Mouse (Mus musculus) liver, embryonic 15.5 days (tissue): Measurements from ENCODE around the gene Fam178b. TPM values are rescaled to one million over a fixed set of nuclear protein-coding genes. Genes with fewer than 3 reads are reported as not detected.

Experiments used
- ATAC-seq: fragments of 200-750 bp; cut with Nextera tagmentation; 2 replicates; pipeline ENCODE4 v1.8.0; 2017; ENCODE audit warnings: moderate number of reproducible peaks, mild to moderate bottlenecking, moderate library complexity; ENCODE audit not compliant: insufficient read depth
- H3K27ac ChIP-seq: fragments of 300-500 bp; sonication (generic); replicated peaks from 2 replicates; pipeline ENCODE4 v1.5.1; 2015; ENCODE audit warnings: mild to moderate bottlenecking, inconsistent platforms
- H3K27me3 ChIP-seq: fragments of 300-500 bp; sonication (generic); 2 replicates; pipeline ENCODE4 v1.6.1; 2015; ENCODE audit warnings: mild to moderate bottlenecking, inconsistent platforms
- H3K36me3 ChIP-seq: fragments of 300-500 bp; sonication (generic); replicated peaks from 2 replicates; pipeline ENCODE4 v1.6.1; 2015; ENCODE audit warnings: moderate library complexity, mild to moderate bottlenecking, inconsistent platforms
- H3K4me1 ChIP-seq: fragments of 300-500 bp; sonication (generic); replicated peaks from 2 replicates; pipeline ENCODE4 v1.6.1; 2015; ENCODE audit warnings: inconsistent platforms
- H3K4me2 ChIP-seq: fragments of 300-500 bp; sonication (generic); 2 replicates; pipeline ENCODE4 v1.6.1; 2015; ENCODE audit warnings: moderate library complexity, mild to moderate bottlenecking, inconsistent platforms
- H3K4me3 ChIP-seq: fragments of 300-500 bp; sonication (generic); replicated peaks from 2 replicates; pipeline ENCODE4 v1.5.1; 2015; ENCODE audit warnings: mild to moderate bottlenecking, inconsistent platforms
- H3K9ac ChIP-seq: fragments of 300-500 bp; sonication (generic); 2 replicates; pipeline ENCODE4 v1.6.1; 2015; ENCODE audit warnings: moderate library complexity, mild to moderate bottlenecking, inconsistent platforms
- H3K9me3 ChIP-seq: fragments of 300-500 bp; sonication (generic); replicated peaks from 2 replicates; pipeline ENCODE4 v1.6.1; 2016; ENCODE audit warnings: inconsistent platforms
- WGBS: fragments of 180-500 bp; shearing (Covaris S2); methylation state at CpG from one replicate; pipeline ENCODE4 v1.1.7; 2015; ENCODE audit warnings: mixed read lengths; ENCODE audit not compliant: insufficient replicate concordance; 5-methylcytosine and 5-hydroxymethylcytosine counted together
- polyA plus RNA-seq: library from polyadenylated mRNA; unstranded; fragments of >200 nt; fragmentation: Nextera tagmentation; extraction: Ambion mirVana; gene quantifications from 2 replicates; pipeline ENCODE4 v1.2.1, GENCODE M21; 2015

Gene Fam178b
- polyA plus RNA-seq, 1 experiment from 2014 or later: 0.15 TPM

- Histone ChIP-seq H3K36me3 (no peaks in the 10 kb centered on the region), H3K9ac (no peak overlapping the region), H3K27ac (no peak overlapping the region), H3K4me3 (no peak overlapping the region), H3K27me3 (no peaks in the 10 kb centered on the region; the same call in 1 of the 2 replicates), H3K4me2 (no peak overlapping the region), H3K4me1 (peaks cover 19% of the 10 kb centered on the region), H3K9me3 (no peaks in the 10 kb centered on the region)
- WGBS: 59% methylated on average over 8 of the region's 8 CpGs
- ATAC-seq: no peak
Measured at GRCm38 (mm10) chr1:36583408-36584116, 99.4 kb downstream of the Fam178b start.

GRCm38 (mm10) chr1:36582211-36582610, 100.8 kb downstream of the Fam178b start:
- no peak overlapping the region for H3K27ac ChIP-seq

DNA sequence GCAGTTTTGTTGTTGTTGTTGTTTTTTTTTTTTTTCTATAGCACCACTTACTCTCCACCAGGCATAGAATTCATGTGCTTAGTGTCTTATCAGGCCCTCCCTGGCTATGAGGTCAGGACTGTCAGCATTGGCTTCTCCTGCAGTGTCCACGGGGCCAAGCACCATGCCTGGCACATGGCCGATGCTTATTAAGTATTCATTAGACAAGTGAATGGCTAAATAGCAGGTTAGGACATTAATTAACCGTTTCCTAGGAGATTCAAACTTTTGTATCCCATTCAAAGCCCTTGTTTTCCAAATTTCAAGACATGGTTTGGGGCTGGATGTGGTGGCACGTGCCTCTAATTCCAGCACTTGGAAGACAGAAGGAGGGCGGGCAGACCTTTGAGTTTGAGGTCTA, 101.7 kb downstream of the Fam178b start:
- no peak for ATAC-seq
- Histone ChIP-seq H3K36me3 (no peaks in the 10 kb centered on the region), H3K27ac (no peak overlapping the region), H3K4me1 (peaks cover 22% of the 10 kb centered on the region), H3K4me3 (no peak overlapping the region), H3K9me3 (no peaks in the 10 kb centered on the region), H3K4me2 (peak overlapping the region; percentile 61; the same call in 1 of the 2 replicates), H3K9ac (no peak overlapping the region), H3K27me3 (no peaks in the 10 kb centered on the region; the same call in 1 of the 2 replicates)
- 51% methylated on average over 5 of the region's 5 CpGs for WGBS

More at GRCm38 (mm10) chr1:36582211-36582610, 100.8 kb downstream of the Fam178b start:
- Histone ChIP-seq H3K4me1 (peaks cover 19% of the 10 kb centered on the region), H3K9ac (no peak overlapping the region), H3K4me3 (no peak overlapping the region), H3K36me3 (no peaks in the 10 kb centered on the region), H3K9me3 (no peaks in the 10 kb centered on the region), H3K4me2 (no peak overlapping the region), H3K27me3 (no peaks in the 10 kb centered on the region; the same call in 1 of the 2 replicates)
- no peak for ATAC-seq
- WGBS: 47% methylated on average over 8 of the region's 8 CpGs

DNA sequence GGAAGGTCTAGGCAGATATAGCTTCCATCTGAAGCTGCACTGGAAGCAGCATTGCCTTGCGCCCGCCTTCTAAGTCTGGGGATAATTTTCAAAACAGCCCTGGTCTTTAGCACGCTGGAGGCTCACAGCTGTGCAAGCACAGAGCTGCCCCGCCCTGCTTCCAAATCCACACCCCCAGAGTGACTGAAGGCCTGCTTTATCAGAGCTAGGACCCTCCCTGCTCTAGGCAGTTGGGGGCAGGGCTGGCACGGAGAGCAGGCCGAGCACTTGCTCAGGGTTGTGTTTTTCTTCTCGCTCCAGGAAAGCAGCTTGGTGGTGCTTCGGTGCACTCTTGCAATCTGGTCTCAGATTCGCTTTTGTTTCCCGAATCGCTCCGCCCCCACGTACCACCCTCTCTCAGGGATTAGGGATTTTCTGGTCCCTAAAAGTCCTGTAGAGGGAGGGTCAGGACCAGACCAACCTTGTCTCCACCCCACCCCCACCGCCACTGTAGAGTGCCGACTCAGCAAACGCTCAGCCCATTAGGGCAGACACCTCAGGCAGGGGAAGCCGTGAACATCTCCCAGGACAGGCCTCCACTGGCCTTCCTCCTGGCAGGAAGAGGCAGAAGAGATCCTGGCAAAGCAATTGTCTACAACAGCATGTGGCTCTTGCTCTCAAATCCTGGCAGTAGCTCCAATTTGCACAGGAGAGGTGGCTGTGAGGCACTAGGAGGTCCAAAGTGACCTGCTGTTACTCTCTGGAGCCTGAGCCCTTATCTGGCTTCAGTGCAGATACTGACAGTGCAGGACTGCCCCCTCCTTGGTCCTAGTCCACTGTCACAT, 102.4 kb downstream of the Fam178b start:
- Histone ChIP-seq H3K4me2 (peak overlapping the region; percentile 61), H3K4me1 (peaks cover 28% of the 10 kb centered on the region), H3K27me3 (no peaks in the 10 kb centered on the region; the same call in 1 of the 2 replicates), H3K27ac (0 out of 2 replicates have a peak overlapping the region, but pooled peaks have one; percentile 38), H3K36me3 (no peaks in the 10 kb centered on the region), H3K9ac (peak overlapping the region; percentile 6; the same call in 1 of the 2 replicates), H3K9me3 (no peaks in the 10 kb centered on the region), H3K4me3 (peak overlapping the region; percentile 33)
- WGBS: 8% methylated on average over 17 of the region's 17 CpGs
- peak; percentile 87 for ATAC-seq

DNA sequence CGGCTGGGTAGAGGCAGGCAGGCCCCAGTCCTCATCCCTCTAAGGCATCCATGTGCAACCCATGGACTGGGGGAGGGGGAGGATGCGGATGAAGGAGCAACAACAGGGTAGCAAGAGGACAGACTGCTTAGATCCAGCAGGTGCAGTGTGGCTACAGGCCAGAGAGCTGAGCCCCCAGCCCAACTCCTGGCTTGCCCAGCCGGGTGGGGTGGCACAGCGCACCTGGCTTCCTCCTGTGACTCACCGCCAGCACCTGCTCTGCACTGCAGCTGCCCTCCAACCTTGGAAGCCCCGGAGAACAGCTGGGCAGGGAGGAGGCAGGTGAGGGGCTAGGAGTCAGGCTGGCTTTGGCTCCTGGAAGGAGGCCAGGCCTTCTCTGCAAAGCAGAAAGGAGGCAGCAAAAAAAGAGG, 103.0 kb downstream of the Fam178b start:
- 54% methylated on average over 6 of the region's 6 CpGs for WGBS
- no peak for ATAC-seq
- H3K9ac ChIP-seq: no peak overlapping the region

DNA sequence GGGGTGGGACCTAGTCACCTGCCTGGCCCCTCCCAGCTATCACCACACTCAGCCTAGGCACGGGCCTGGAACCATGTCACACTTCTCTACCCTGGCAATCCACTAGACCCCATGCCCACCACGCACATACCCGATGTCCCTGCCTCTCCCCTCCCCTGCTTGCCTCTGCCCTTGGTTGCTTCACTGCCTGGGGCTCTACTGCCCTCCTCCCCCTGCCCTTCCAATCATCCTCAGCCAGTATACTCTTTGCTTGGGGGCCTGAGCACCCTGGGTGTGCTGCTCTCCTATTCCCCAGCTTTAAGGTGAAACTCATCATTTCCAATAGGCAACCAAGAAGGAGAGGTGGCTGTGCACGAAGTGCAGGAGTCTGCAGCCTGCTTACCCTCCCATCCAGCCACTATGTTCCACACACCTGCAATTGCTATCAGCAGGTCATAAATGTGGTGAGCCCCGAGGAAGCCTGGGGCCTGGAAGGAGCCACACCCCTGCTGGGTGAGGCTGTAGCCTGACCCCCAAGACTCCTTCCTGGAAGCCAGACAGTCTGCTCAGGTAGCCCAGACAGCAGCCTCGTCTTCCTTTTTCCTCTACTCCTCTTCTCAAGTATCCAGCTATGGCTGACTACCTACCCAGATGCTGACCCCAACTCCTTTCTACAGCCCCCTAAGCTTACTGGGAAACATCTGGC, 105.8 kb downstream of the Fam178b start:
- H3K4me3 ChIP-seq: no peak overlapping the region
- 46% methylated on average over 6 of the region's 6 CpGs for WGBS
- H3K9me3 ChIP-seq: no peaks in the 10 kb centered on the region
- no peaks in the 10 kb centered on the region; the same call in 1 of the 2 replicates for H3K27me3 ChIP-seq
- H3K27ac ChIP-seq: no peak overlapping the region
- H3K9ac ChIP-seq: no peak overlapping the region
- H3K4me2 ChIP-seq: no peak overlapping the region
- ATAC-seq: no peak
- H3K4me1 ChIP-seq: peaks cover 33% of the 10 kb centered on the region
- H3K36me3 ChIP-seq: no peaks in the 10 kb centered on the region

More for the DNA sequence above, 103.0 kb downstream of the Fam178b start:
- Histone ChIP-seq H3K27ac (no peak overlapping the region), H3K4me3 (peak overlapping the region; percentile 33; the same call in 1 of the 2 replicates), H3K9me3 (no peaks in the 10 kb centered on the region), H3K27me3 (no peaks in the 10 kb centered on the region; the same call in 1 of the 2 replicates), H3K4me1 (peaks cover 33% of the 10 kb centered on the region), H3K36me3 (no peaks in the 10 kb centered on the region), H3K4me2 (peak overlapping the region; percentile 61)

DNA sequence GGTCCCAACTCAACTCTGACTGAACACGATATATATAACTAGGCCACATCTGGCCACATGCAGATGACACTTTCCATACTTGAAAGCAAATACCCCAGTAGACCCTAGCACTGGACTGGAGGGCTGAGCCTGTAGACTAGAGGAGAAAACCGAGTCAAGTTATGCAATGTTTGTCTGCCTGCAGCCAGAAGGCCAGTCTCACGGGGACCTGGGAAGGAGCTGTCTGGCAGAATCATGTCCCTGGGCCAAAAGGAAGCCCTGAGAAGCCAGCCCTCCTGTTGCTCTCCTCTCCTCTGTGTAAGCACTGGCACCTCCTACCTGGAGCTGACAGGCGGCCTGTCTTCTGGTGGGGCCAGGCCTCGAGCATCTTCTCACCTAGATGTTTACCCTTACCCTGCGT, 107.6 kb downstream of the Fam178b start:
- H3K4me3 ChIP-seq: no peak overlapping the region
- H3K4me1 ChIP-seq: peaks cover 23% of the 10 kb centered on the region
- no peak for ATAC-seq
- H3K4me2 ChIP-seq: no peak overlapping the region
- no peaks in the 10 kb centered on the region for H3K36me3 ChIP-seq
- H3K27ac ChIP-seq: no peak overlapping the region
- no peak overlapping the region for H3K9ac ChIP-seq
- no peaks in the 10 kb centered on the region for H3K27me3 ChIP-seq
- no peaks in the 10 kb centered on the region for H3K9me3 ChIP-seq
- 54% methylated on average over 6 of the region's 6 CpGs for WGBS

DNA sequence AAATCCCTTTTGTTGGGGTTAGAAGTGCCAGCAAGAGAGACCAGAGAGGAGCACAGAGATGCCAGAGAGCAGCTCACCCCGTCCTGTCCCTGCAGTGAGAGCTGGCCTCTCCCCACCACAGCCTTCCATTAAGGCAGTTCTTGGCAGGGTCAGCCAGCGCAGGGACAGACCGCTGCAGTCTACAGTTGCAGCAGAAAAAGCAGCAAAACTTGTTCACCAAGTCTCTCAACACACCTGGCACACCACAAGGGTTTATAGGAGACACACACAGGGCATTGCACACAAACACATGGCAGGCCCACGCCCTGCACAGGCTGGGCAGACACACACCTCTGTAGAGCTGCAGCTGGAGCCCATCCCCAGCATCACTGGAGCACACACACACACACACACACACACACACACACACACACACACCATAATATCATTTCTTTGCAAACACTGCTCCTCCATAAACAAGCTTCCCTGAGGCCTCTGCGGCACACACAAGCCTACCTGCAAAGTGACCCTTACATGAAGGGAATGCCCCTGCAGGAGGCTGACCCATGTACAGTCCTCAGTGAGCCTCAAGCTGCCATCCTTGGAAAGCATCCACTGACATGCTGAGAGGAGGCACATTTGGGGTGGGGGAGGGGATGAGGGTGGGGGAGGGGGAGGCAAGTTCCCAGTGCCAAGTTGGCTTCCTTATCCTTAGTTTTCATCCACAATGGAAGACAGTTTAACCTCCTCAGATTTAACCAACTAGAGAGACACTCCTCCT, 108.6 kb downstream of the Fam178b start:
- WGBS: 68% methylated on average over 5 of the region's 5 CpGs
- no peak overlapping the region for H3K9ac ChIP-seq
- H3K9me3 ChIP-seq: no peaks in the 10 kb centered on the region
- H3K27ac ChIP-seq: no peak overlapping the region
- no peaks in the 10 kb centered on the region for H3K36me3 ChIP-seq
- peaks cover 18% of the 10 kb centered on the region; the same call in 1 of the 2 replicates for H3K4me1 ChIP-seq
- H3K27me3 ChIP-seq: no peaks in the 10 kb centered on the region
- no peak overlapping the region for H3K4me3 ChIP-seq
- no peak overlapping the region for H3K4me2 ChIP-seq
- ATAC-seq: no peak

DNA sequence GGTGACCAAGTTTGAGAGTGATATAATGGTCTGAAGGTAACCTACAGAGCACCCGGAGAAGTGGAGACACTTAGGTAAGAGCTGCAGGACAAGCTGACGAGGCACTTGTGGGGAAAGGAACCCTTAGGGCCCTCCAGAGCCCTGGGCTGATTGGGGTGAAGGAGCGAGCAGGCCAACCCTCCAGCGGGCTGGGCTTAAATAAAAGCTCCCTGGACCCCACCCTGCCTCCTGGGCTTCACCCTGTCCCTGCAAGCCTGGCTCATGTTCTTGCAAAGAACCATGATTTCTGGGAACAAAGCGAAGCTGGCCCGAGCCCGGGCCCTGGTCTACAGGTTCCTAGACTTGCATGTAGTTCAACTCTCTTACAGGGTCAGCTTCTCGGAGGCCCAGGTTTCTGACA, 109.5 kb downstream of the Fam178b start:
- no peak overlapping the region for H3K9ac ChIP-seq
- no peak overlapping the region for H3K4me2 ChIP-seq
- H3K9me3 ChIP-seq: no peaks in the 10 kb centered on the region
- H3K4me3 ChIP-seq: no peak overlapping the region
- no peaks in the 10 kb centered on the region for H3K27me3 ChIP-seq
- ATAC-seq: no peak
- 62% methylated on average over 8 of the region's 8 CpGs for WGBS
- H3K27ac ChIP-seq: no peak overlapping the region
- H3K4me1 ChIP-seq: peaks cover 21% of the 10 kb centered on the region; the same call in 1 of the 2 replicates
- H3K36me3 ChIP-seq: no peaks in the 10 kb centered on the region

DNA sequence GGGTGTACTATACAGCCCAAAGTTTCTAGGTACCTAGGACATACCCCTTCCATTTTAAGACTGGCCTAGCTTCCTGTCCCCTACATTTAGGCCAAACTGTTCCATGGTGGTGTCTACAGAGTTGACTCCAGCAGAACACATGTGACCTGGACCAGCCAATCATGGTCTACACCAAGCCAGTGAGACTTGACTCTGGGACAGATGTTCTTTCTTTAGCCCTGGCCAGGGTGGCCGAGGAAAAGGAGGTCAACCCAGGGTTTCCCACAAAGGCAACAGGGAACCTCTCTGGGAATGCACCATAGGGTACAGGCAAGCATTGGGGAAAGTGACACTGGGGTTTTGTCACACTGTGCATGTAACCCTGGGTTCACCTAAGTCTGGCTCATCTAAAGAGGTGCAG, 110.3 kb downstream of the Fam178b start:
- Histone ChIP-seq H3K27me3 (no peaks in the 10 kb centered on the region), H3K9me3 (no peaks in the 10 kb centered on the region), H3K4me2 (no peak overlapping the region), H3K9ac (no peak overlapping the region), H3K4me1 (peaks cover 29% of the 10 kb centered on the region), H3K36me3 (no peaks in the 10 kb centered on the region), H3K4me3 (no peak overlapping the region), H3K27ac (no peak overlapping the region)
- 60% methylated on average over 1 of the region's 1 CpGs for WGBS
- ATAC-seq: no peak
